Mouse (Mus musculus): ENCODE results near the gene Six6. TPM values are rescaled to one million over a fixed set of nuclear protein-coding genes. Genes with fewer than 3 reads are reported as not detected.

Six6 gene
- polyA plus RNA-seq, 1 experiment from 2014 or later: not detected

Other genes starting within 250 kb of the Six6 start
- gene Ppm1a, start 182.4 kb upstream of the Six6 start, polyA plus RNA-seq (2015; fragmentation: Nextera tagmentation; extraction: Ambion mirVana): 59.5 and 68.7 TPM in 2 replicates
- gene 4930447C04Rik, start 882 bp downstream of the Six6 start, polyA plus RNA-seq (2015; fragmentation: Nextera tagmentation; extraction: Ambion mirVana): 7.4 and 9.7 TPM in 2 replicates
- gene Six1, start 114.0 kb downstream of the Six6 start, polyA plus RNA-seq (2015; fragmentation: Nextera tagmentation; extraction: Ambion mirVana): 2.8 and 6.8 TPM in 2 replicates
- gene Six4, start 173.6 kb downstream of the Six6 start, polyA plus RNA-seq (2015; fragmentation: Nextera tagmentation; extraction: Ambion mirVana): 0.54 and 1.3 TPM in 2 replicates
- 17.0 and 21.4 TPM in 2 replicates for gene Mnat1, start 183.8 kb downstream of the Six6 start, polyA plus RNA-seq (2015; fragmentation: Nextera tagmentation; extraction: Ambion mirVana)

All from neural tube, embryonic 15.5 days (tissue).